Mouse (Mus musculus): ENCODE measurements around the gene Amotl2.

- TF ChIP-seq POLR2A (IDR thresholded peaks at IDR 0.05; ENCODE audit: insufficient read length, low read depth) (peak; percentile 68), MYOG (IDR thresholded peaks at IDR 0.05; ENCODE audit: control insufficient read depth in 1 of 3, insufficient read depth in 1 of 3, insufficient read length in 2 of 3, low read depth in 2 of 3) (peak in 2 of 3 experiments; percentile 6 to 83), CEBPB (IDR thresholded peaks at IDR 0.05; ENCODE audit: insufficient read depth, poor library complexity, severe bottlenecking) (no peak), TCF12 (IDR thresholded peaks at IDR 0.05; ENCODE audit: insufficient read depth, poor library complexity, severe bottlenecking) (no peak), POLR2AphosphoS2 (IDR thresholded peaks at IDR 0.05; ENCODE audit: insufficient read length, low read depth) (peak; percentile 69), USF1 (IDR thresholded peaks at IDR 0.05; ENCODE audit: low read depth) (no peak), MAX (IDR thresholded peaks at IDR 0.05; ENCODE audit: low read depth) (no peak), E2F4 (IDR thresholded peaks at IDR 0.05; ENCODE audit: insufficient read depth) (no peak)
Measured at GRCm38 (mm10) chr9:102779493-102779892, 63.0 kb downstream of the Amotl2 start.

All from myocyte (in vitro differentiated cells).